Mouse (Mus musculus): ENCODE measurements at regions not wholly inside any gene's neighbourhood (a gene's known extent, or its start where the extent isn't known, plus 50 kb on each side); places are given as distances from the start of the nearest gene placed in this dataset.

- TF ChIP-seq POLR2A (IDR thresholded peaks at IDR 0.05; ENCODE audit: borderline replicate concordance, low read depth, low read length) = no peak
- TF ChIP-seq CTCF (IDR thresholded peaks at IDR 0.05; ENCODE audit: low read depth, low read length) = no peak
These were observed 50.4 kb upstream of the Atp1b1 start for GRCm38 (mm10) chr1:164508556-164508955.
